Mouse (Mus musculus) liver, embryonic 15.5 days (tissue): Measurements from ENCODE around the gene Slc36a4. TPM values are rescaled to one million over a fixed set of nuclear protein-coding genes. Genes with fewer than 3 reads are reported as not detected.

Source experiments
- polyA plus RNA-seq: library from polyadenylated mRNA; unstranded; fragments of >200 nt; fragmentation: Nextera tagmentation; extraction: Ambion mirVana; gene quantifications from 2 replicates; pipeline ENCODE4 v1.2.1, GENCODE M21; 2015

The Slc36a4 gene
- polyA plus RNA-seq, 1 experiment from 2014 or later, result 1.5 TPM

Other genes starting within 250 kb of the Slc36a4 start
- 0.78 and 0.82 TPM in 2 replicates for gene Smco4, start 216.3 kb upstream of the Slc36a4 start, polyA plus RNA-seq
- gene Deup1, start 81.8 kb upstream of the Slc36a4 start, polyA plus RNA-seq, result 0.14 and 0.15 TPM in 2 replicates
- gene Mtnr1b, start 164.8 kb downstream of the Slc36a4 start, polyA plus RNA-seq, result not detected in 2 replicates